ENCODE assay signal across 17 mouse cellular contexts in genomic region chr5:111158266-111158665, GRCm38 (mm10).
"Had no signal": no experiment of that assay in that cellular context is flagged by ENCODE, and none has a peak within 500 bp of the region (broad histone marks: within the 10 kb centered on the region; RNA-seq: fewer than 3 reads in every experiment).

No protein-coding gene starts in this region.

- ATAC-seq: liver, postnatal 0 days; lung, postnatal 0 days; midbrain, embryonic 15.5 days had no signal

- H3K9me3 ChIP-seq: limb, embryonic 12.5 days; limb, embryonic 15.5 days; midbrain, embryonic 12.5 days; midbrain, embryonic 15.5 days; neural tube, embryonic 13.5 days had no signal

- H3K9ac ChIP-seq: limb, embryonic 12.5 days; limb, embryonic 15.5 days; liver, embryonic 14.5 days; liver, postnatal 0 days; lung, embryonic 14.5 days; midbrain, embryonic 12.5 days; midbrain, embryonic 15.5 days; neural tube, embryonic 13.5 days had no signal

- H3K4me2 ChIP-seq: limb, embryonic 12.5 days; limb, embryonic 15.5 days; liver, embryonic 11.5 days; lung, embryonic 14.5 days; midbrain, embryonic 12.5 days; midbrain, embryonic 15.5 days; neural tube, embryonic 13.5 days had no signal

- H3K27ac ChIP-seq: limb, embryonic 12.5 days; limb, embryonic 15.5 days; liver, embryonic 14.5 days; macrophage; neural tube, embryonic 13.5 days had no signal

- H3K27me3 ChIP-seq: limb, embryonic 15.5 days; midbrain, embryonic 15.5 days; neural tube, embryonic 13.5 days had no signal

- DNase-seq: kidney, adult 9 months; kidney, postnatal 14 days; left cerebral cortex, postnatal 4 days; liver, postnatal 0 days; lung, embryonic 14.5 days; thymus, adult 18-20 months; thymus, postnatal 36 days had no signal

- H3K36me3 ChIP-seq: limb, embryonic 12.5 days; limb, embryonic 15.5 days; midbrain, embryonic 12.5 days; midbrain, embryonic 15.5 days; neural tube, embryonic 13.5 days had no signal

- H3K4me3 ChIP-seq: limb, embryonic 12.5 days; limb, embryonic 15.5 days; midbrain, embryonic 12.5 days; midbrain, embryonic 15.5 days; myocyte; neural tube, embryonic 13.5 days had no signal
